Mouse (Mus musculus) cerebellum, adult 2 months (tissue): ENCODE data around the gene Asl.

ENCODE experiments used
- CTCF ChIP-seq: fragments of 200-500 bp; IDR thresholded peaks from 2 replicates; pipeline ENCODE4 v1.5.1; 2011; ENCODE audit warnings: low read depth, mild to moderate bottlenecking, control low read depth, low read length, moderate library complexity, borderline replicate concordance; ENCODE audit not compliant: insufficient read depth
- POLR2A ChIP-seq: fragments of 200-500 bp; IDR thresholded peaks from 2 replicates; pipeline ENCODE4 v1.6.1; 2011; ENCODE audit warnings: low read length, control low read depth, borderline replicate concordance; ENCODE audit not compliant: insufficient read depth

- TF ChIP-seq POLR2A (no peak), CTCF (no peak)
These were observed 20.9 kb downstream of the Asl start for GRCm38 (mm10) chr5:130008034-130008590.
